Mouse (Mus musculus): Measurements from ENCODE around the gene Mff. TPM values are rescaled to one million over a fixed set of nuclear protein-coding genes. Genes with fewer than 3 reads are reported as not detected.

Mff gene
- 410 and 433 TPM in 2 replicates for polyA plus RNA-seq (2015; fragmentation: Nextera tagmentation; extraction: Ambion mirVana)

DNA sequence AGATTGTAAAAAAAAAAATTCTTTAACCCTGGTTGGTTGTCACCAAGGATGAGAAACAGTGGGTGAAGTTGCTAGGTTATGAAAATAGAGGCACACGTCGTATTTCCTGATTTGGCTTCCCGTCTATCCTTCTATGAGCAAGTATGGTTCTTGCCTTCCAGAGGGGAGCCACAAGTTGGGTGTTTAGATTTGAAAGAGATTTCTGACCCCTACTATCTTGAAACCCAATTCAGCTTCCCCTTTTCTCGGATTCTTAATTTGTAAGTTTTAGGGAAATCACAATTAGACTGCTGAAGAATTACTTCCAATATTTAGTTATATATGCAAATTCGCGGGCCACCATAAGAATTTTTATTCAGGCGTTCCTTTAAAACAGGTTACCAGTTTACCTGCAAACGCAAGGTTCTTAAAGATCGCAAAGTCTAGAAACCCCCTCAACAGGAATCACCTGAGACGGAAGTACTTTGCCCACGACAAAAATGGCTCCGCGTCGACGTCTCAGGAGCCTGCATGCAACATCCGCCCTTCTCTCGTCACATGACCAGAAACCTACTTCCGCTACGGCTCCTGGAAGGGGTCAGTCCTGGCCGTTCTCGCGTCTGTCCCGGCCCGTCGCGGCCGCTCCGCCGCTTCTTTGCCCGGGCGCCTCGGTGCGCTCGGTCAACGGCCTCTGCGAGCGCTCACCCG, at the start of gene Mff:
Mff (plus strand) TSS at position 552 of the 687 bp plus-strand sequence.
- Histone ChIP-seq H3K4me1 (replicated peaks; ENCODE audit: control insufficient read depth, insufficient read depth, low read length) (peaks cover 11% of the 10 kb centered on the region), H3K4me2 (ENCODE audit: low read length) (peak within 1 kb of the TSS; percentile 67), H3K9ac (replicated peaks; ENCODE audit: low read depth, low read length) (peak within 1 kb of the TSS; percentile 94), H3K27ac (ENCODE audit: low read length) (peak within 1 kb of the TSS; percentile 48), H3K4me3 (replicated peaks; ENCODE audit: low read length) (peak within 1 kb of the TSS; percentile 78), H3K9me3 (ENCODE audit: control insufficient read depth, low read length) (no peaks in the 10 kb centered on the region), H3K36me3 (ENCODE audit: control insufficient read depth, insufficient read depth) (peaks cover 6% of the 10 kb centered on the region), H3K27me3 (replicated peaks; ENCODE audit: control insufficient read depth, insufficient read depth, low read length) (peaks cover 11% of the 10 kb centered on the region; the same call in 1 of the 2 replicates)
- ATAC-seq: peak; percentile 99
- 10% methylated on average over 38 of the region's 38 CpGs for WGBS

GRCm38 (mm10) chr1:82686328-82686727, 38.4 kb upstream of the Mff start:
- Histone ChIP-seq H3K27me3 (replicated peaks; ENCODE audit: control insufficient read depth, insufficient read depth, low read length) (no peaks in the 10 kb centered on the region), H3K4me2 (ENCODE audit: low read length) (no peak overlapping the region), H3K27ac (ENCODE audit: low read length) (no peak overlapping the region), H3K4me3 (replicated peaks; ENCODE audit: low read length) (no peak overlapping the region), H3K4me1 (replicated peaks; ENCODE audit: control insufficient read depth, insufficient read depth, low read length) (no peaks in the 10 kb centered on the region), H3K9ac (replicated peaks; ENCODE audit: low read depth, low read length) (no peak overlapping the region), H3K9me3 (ENCODE audit: control insufficient read depth, low read length) (no peaks in the 10 kb centered on the region), H3K36me3 (ENCODE audit: control insufficient read depth, insufficient read depth) (no peaks in the 10 kb centered on the region)
- ATAC-seq: no peak
- WGBS: 88% methylated on average over 5 of the region's 5 CpGs

- Histone ChIP-seq H3K27me3 (replicated peaks; ENCODE audit: control insufficient read depth, insufficient read depth, low read length) (no peaks in the 10 kb centered on the region), H3K4me2 (ENCODE audit: low read length) (no peak overlapping the region), H3K27ac (ENCODE audit: low read length) (no peak overlapping the region), H3K9ac (replicated peaks; ENCODE audit: low read depth, low read length) (no peak overlapping the region), H3K9me3 (ENCODE audit: control insufficient read depth, low read length) (no peaks in the 10 kb centered on the region), H3K4me1 (replicated peaks; ENCODE audit: control insufficient read depth, insufficient read depth, low read length) (no peaks in the 10 kb centered on the region), H3K36me3 (ENCODE audit: control insufficient read depth, insufficient read depth) (no peaks in the 10 kb centered on the region), H3K4me3 (replicated peaks; ENCODE audit: low read length) (no peak overlapping the region)
- WGBS: 87% methylated on average over 2 of the region's 2 CpGs
- no peak for ATAC-seq
Measured at GRCm38 (mm10) chr1:82686866-82687265, 37.8 kb upstream of the Mff start.

DNA sequence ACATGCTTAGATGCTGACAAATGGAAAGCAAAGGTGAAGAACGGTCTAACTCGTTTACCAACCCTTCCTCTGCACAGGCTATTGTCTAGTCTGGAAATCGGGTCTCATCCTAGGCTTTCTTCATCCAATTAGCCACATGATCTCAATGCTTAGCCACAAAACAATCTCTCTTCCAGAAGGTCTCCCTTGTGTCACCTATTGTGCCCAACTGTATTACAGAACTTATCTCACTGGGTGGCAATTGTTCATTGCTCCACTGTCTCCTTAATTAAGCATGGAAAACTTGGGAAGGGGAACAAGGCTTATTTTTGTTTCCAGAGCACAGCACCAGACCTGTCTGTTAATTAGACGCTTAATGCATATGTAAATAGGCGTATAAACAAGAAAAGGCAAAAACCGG, 36.8 kb upstream of the Mff start:
- H3K4me1 ChIP-seq (replicated peaks; ENCODE audit: control insufficient read depth, insufficient read depth, low read length): no peaks in the 10 kb centered on the region
- no peak overlapping the region for H3K9ac ChIP-seq (replicated peaks; ENCODE audit: low read depth, low read length)
- no peak overlapping the region for H3K27ac ChIP-seq (ENCODE audit: low read length)
- 10% methylated on average over 6 of the region's 6 CpGs for WGBS
- no peaks in the 10 kb centered on the region for H3K36me3 ChIP-seq (ENCODE audit: control insufficient read depth, insufficient read depth)
- ATAC-seq: peak; percentile 52; the same call in 1 of the 2 replicates
- no peak overlapping the region for H3K4me2 ChIP-seq (ENCODE audit: low read length)
- H3K27me3 ChIP-seq (replicated peaks; ENCODE audit: control insufficient read depth, insufficient read depth, low read length): no peaks in the 10 kb centered on the region
- H3K9me3 ChIP-seq (ENCODE audit: control insufficient read depth, low read length): no peaks in the 10 kb centered on the region
- no peak overlapping the region for H3K4me3 ChIP-seq (replicated peaks; ENCODE audit: low read length)

GRCm38 (mm10) chr1:82695915-82696314, 28.8 kb upstream of the Mff start:
- H3K9me3 ChIP-seq (ENCODE audit: control insufficient read depth, low read length): no peaks in the 10 kb centered on the region
- H3K4me3 ChIP-seq (replicated peaks; ENCODE audit: low read length): no peak overlapping the region
- no peak overlapping the region for H3K4me2 ChIP-seq (ENCODE audit: low read length)
- no peak overlapping the region for H3K27ac ChIP-seq (ENCODE audit: low read length)
- 28% methylated on average over 3 of the region's 3 CpGs for WGBS
- no peak for ATAC-seq
- no peaks in the 10 kb centered on the region for H3K4me1 ChIP-seq (replicated peaks; ENCODE audit: control insufficient read depth, insufficient read depth, low read length)
- H3K9ac ChIP-seq (replicated peaks; ENCODE audit: low read depth, low read length): no peak overlapping the region
- H3K27me3 ChIP-seq (replicated peaks; ENCODE audit: control insufficient read depth, insufficient read depth, low read length): no peaks in the 10 kb centered on the region
- no peaks in the 10 kb centered on the region for H3K36me3 ChIP-seq (ENCODE audit: control insufficient read depth, insufficient read depth)

GRCm38 (mm10) chr1:82717816-82718512, 6.7 kb upstream of the Mff start:
- Histone ChIP-seq H3K9me3 (ENCODE audit: control insufficient read depth, low read length) (no peaks in the 10 kb centered on the region), H3K36me3 (ENCODE audit: control insufficient read depth, insufficient read depth) (no peaks in the 10 kb centered on the region), H3K4me3 (replicated peaks; ENCODE audit: low read length) (no peak overlapping the region), H3K9ac (replicated peaks; ENCODE audit: low read depth, low read length) (no peak overlapping the region), H3K4me2 (ENCODE audit: low read length) (no peak overlapping the region), H3K27me3 (replicated peaks; ENCODE audit: control insufficient read depth, insufficient read depth, low read length) (peaks cover 8% of the 10 kb centered on the region; the same call in 1 of the 2 replicates), H3K27ac (ENCODE audit: low read length) (no peak overlapping the region), H3K4me1 (replicated peaks; ENCODE audit: control insufficient read depth, insufficient read depth, low read length) (no peaks in the 10 kb centered on the region)
- WGBS: 82% methylated on average over 9 of the region's 9 CpGs
- ATAC-seq: no peak

DNA sequence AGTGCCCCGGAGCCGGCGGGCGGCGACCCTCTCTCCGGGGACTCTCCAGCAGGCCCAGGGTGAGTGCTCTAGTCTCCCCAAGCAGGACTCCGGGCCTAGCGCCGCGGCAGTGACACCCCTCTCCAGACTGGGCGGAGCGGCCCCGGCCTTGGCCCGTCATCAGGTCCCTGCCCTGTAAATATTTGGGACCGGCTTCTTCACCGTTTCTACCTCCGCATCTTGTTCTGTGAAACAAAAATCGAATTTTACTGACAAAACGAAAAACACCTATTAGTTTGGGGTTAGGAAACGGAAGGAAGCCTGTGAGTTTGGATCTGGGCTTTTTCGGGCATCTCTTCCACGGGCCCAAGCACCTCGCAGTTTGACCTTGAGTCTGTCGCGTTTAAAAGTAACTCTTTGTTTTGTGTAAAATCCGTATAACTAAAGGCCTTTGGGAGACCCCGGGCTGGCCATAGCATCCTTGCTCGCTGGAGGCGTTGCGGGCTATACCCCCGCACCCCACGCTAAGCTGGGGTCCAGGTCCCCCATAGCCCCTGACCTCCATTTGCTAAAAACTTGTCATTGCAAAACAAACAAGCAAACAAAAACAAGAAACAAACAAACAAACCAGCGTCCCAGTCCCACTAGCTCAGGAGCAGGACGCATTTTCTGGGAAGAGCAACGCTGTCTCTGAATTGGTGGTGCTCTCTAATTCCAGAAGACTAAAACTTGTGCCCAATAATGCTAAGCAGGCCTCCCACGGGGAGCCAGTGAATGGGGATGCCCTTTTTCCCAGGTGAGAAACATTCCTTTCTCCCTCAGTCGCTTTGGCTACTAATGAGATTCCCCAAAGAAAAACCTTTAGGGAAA, 560 bp downstream of the Mff start:
- under 1% methylated on average over 37 of the region's 37 CpGs for WGBS
- peaks cover 11% of the 10 kb centered on the region for H3K36me3 ChIP-seq (ENCODE audit: control insufficient read depth, insufficient read depth)
- no peaks in the 10 kb centered on the region for H3K9me3 ChIP-seq (ENCODE audit: control insufficient read depth, low read length)
- peaks cover 11% of the 10 kb centered on the region for H3K4me1 ChIP-seq (replicated peaks; ENCODE audit: control insufficient read depth, insufficient read depth, low read length)
- peak; percentile 95 for ATAC-seq
- H3K27ac ChIP-seq (ENCODE audit: low read length): peak overlapping the region; percentile 48
- peak overlapping the region; percentile 94 for H3K9ac ChIP-seq (replicated peaks; ENCODE audit: low read depth, low read length)
- peak overlapping the region; percentile 78 for H3K4me3 ChIP-seq (replicated peaks; ENCODE audit: low read length)
- H3K27me3 ChIP-seq (replicated peaks; ENCODE audit: control insufficient read depth, insufficient read depth, low read length): peaks cover 11% of the 10 kb centered on the region; the same call in 1 of the 2 replicates
- peak overlapping the region; percentile 67 for H3K4me2 ChIP-seq (ENCODE audit: low read length)

GRCm38 (mm10) chr1:82725875-82726185, 1.1 kb downstream of the Mff start:
- peak overlapping the region; percentile 78 for H3K4me3 ChIP-seq (replicated peaks; ENCODE audit: low read length)
- peaks cover 11% of the 10 kb centered on the region for H3K36me3 ChIP-seq (ENCODE audit: control insufficient read depth, insufficient read depth)
- peak overlapping the region; percentile 94 for H3K9ac ChIP-seq (replicated peaks; ENCODE audit: low read depth, low read length)
- H3K4me2 ChIP-seq (ENCODE audit: low read length): peak overlapping the region; percentile 67
- 24% methylated on average over 4 of the region's 4 CpGs for WGBS
- no peak overlapping the region for H3K27ac ChIP-seq (ENCODE audit: low read length)
- H3K27me3 ChIP-seq (replicated peaks; ENCODE audit: control insufficient read depth, insufficient read depth, low read length): peaks cover 9% of the 10 kb centered on the region; the same call in 1 of the 2 replicates
- H3K4me1 ChIP-seq (replicated peaks; ENCODE audit: control insufficient read depth, insufficient read depth, low read length): peaks cover 11% of the 10 kb centered on the region
- H3K9me3 ChIP-seq (ENCODE audit: control insufficient read depth, low read length): no peaks in the 10 kb centered on the region
- ATAC-seq: no peak

DNA sequence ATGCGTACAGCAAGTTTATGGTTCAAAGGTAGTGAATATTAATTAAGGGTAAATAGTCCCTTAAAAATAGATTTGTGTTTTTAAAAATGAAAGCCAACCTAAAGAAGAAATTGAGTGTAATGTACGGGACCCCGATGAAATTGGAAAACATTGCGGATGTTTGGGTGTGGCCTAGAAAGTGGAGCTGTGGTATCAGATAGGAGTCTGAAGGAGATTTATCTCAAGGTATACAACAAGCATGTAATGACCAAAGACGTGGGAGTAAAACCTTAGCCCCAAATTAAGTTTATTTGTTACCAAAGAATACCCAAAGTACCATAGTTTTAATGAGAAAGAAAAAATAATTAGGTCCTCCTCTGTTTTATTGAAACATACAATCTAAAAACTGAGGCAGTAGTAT, 1.8 kb downstream of the Mff start:
- H3K9me3 ChIP-seq (ENCODE audit: control insufficient read depth, low read length): no peaks in the 10 kb centered on the region
- H3K4me3 ChIP-seq (replicated peaks; ENCODE audit: low read length): no peak overlapping the region
- peaks cover 6% of the 10 kb centered on the region; the same call in 1 of the 2 replicates for H3K27me3 ChIP-seq (replicated peaks; ENCODE audit: control insufficient read depth, insufficient read depth, low read length)
- H3K4me2 ChIP-seq (ENCODE audit: low read length): no peak overlapping the region
- H3K9ac ChIP-seq (replicated peaks; ENCODE audit: low read depth, low read length): no peak overlapping the region
- ATAC-seq: no peak
- peaks cover 11% of the 10 kb centered on the region for H3K36me3 ChIP-seq (ENCODE audit: control insufficient read depth, insufficient read depth)
- 93% methylated on average over 5 of the region's 5 CpGs for WGBS
- H3K4me1 ChIP-seq (replicated peaks; ENCODE audit: control insufficient read depth, insufficient read depth, low read length): peaks cover 11% of the 10 kb centered on the region
- H3K27ac ChIP-seq (ENCODE audit: low read length): no peak overlapping the region

Measured in forebrain, embryonic 16.5 days (tissue).